Mouse (Mus musculus) heart, adult 2 months (tissue): ENCODE data around the gene Irf1.
A peak's percentile ranks its signal among the peaks of the same experiment; 100 is the strongest.

Source experiments
- CTCF ChIP-seq: fragments of 200-600 bp; IDR thresholded peaks from 2 replicates; pipeline ENCODE4 v1.8.1; 2022; ENCODE audit warnings: antibody characterized with exemption, mild to moderate bottlenecking, moderate library complexity
- EP300 ChIP-seq: fragments of 200-500 bp; IDR thresholded peaks from 2 replicates; pipeline ENCODE4 v1.6.1; 2011; ENCODE audit warnings: low read depth, low read length, control low read depth; ENCODE audit not compliant: insufficient read depth

DNA sequence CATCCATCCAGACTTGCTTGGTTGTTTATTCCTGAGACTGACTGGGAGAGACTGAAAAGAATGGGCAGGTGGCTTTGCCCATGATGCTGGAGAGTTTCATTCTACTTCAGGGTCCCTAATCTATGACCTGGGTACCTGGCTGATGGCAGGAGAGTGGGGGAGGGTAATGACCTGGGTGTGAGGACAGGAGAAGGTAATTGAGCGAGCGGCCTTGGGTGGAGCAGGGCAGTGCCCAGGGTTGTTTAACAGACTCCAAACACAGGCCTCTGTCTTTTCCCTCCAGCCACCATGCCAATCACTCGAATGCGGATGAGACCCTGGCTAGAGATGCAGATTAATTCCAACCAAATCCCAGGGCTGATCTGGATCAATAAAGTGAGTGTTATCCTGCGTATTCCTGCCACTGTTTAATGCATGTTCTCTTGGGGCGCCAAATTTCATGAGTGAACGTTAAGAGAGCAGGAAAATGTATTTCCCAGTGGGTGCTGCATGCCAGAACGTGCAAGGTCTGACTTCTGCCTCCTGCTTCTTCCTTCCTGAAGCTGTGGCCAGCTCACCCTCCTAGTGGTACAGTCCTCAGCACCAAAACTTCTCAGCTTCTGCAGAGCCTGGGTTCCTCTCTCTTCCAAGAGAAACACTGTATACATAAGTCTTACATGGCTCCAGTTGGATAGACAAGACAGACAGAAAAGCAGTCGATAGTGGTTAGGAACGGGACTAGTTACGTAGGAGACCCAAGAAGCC is 1.4 kb downstream of the Irf1 start:
- TF ChIP-seq CTCF (no peak), EP300 (0 out of 2 replicates have a peak, but pooled peaks have one; percentile 23)
